Mouse (Mus musculus): ENCODE data around the gene Cpm.
A peak's percentile ranks its signal among the peaks of the same experiment; 100 is the strongest.

The Cpm gene

DNA sequence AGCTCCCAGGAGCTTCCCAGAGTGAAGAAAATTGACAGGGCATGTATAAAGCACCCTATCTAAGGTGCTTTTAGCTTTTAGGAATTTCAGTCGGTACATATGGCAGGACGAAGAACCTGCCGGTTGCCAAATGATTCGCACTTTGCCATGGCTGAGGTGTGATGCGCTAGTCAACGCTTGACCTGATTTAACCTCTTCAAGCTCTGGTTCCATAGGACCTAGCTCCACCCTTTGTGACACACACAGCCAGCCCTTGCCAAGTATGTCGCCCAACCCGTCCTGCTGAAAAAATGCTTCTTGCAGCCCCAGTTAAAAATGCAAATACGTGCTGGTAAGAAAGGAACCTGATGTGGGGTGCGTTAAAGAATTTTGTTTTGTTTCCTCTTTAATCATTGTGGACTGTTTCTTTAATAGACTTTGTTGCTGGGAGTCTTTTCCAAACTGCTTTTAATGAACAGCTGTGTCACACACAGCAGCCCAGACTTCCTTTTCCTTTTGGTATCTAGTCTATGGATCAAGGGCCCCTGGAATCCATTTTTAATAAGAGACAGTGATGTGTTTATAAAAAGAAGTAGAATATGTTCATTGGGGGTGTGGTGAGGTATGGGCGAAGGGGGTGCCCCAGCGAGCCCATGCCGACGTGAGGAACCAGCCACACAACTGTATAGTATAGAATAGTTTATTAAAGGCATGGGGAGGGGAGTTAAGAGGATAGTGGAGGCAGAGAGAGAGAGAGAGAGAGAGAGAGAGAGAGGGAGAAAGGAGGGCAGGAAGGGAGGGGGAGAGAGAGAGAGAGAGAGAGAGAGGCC lies 34.0 kb downstream of the Cpm start:
- DNase-seq (ENCODE audit: low spot score in 2 of 2), result no peak

DNA sequence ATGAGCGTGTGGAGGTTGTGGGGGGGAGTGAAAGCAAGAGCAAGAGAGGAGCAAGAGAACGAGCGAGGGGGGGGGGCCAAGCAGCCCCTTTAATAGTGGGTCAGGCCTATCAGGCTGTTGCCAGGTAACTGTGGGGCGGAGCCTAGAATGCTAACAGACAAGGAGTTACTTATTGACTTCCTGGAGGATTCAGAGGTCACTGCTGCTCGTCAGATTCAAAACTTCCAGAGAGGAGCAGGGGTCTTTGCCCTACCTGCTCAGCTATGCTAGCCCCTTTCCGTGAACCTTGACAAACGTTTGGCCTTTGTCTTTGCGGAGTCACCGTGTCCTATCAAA lies 34.5 kb downstream of the Cpm start:
- DNase-seq (ENCODE audit: low spot score in 2 of 2), result no peak

DNA sequence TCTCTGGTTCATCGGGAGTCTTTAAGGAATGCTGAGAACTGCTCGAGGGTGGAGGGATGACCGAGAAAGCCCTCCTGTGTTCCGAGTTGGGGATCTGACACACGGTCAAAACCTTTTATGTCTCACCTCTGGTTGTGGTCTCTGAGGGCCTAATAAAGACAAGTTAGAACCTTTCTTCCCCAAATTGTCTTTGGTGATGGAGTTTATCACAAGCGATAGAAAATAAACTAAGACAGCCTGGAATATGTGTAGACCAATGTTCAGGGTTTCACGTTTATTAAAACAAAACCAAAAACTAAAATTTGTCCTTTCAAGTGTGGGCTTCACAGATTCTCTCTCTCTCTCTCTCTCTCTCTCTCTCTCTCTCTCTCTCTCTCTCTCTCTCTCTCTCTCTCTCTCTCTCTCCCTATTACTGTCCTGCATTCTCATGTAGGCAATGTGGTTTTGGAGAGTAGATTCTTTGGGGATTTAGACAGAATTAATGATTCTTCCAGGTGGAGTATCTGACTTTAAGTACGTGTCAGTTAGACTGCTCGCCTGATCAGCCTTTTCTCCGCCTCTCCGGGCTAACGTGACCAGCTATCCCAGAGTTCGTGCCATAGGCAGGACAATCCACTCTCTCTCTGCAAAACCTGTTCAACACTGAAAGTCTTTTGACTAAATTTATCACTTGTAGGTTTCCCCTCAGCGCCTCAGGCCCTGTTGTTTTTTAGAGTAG lies 35.1 kb downstream of the Cpm start:
- DNase-seq (ENCODE audit: low spot score in 2 of 2), result no peak

DNA sequence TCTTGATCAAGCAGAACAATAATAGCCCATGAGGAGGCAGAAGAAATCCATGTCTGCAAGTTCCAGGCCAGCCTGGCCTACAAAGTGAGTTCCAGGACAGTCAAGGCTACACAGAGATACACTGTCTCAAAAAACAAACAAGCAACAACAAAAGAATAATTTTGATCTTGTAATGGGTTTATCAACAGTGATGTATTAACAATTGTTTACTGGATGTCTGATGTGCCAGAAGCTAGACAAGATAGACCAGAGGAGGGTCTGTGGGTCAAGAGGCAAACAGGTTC lies 35.6 kb downstream of the Cpm start:
- no peak for DNase-seq (ENCODE audit: low spot score in 2 of 2)

DNA sequence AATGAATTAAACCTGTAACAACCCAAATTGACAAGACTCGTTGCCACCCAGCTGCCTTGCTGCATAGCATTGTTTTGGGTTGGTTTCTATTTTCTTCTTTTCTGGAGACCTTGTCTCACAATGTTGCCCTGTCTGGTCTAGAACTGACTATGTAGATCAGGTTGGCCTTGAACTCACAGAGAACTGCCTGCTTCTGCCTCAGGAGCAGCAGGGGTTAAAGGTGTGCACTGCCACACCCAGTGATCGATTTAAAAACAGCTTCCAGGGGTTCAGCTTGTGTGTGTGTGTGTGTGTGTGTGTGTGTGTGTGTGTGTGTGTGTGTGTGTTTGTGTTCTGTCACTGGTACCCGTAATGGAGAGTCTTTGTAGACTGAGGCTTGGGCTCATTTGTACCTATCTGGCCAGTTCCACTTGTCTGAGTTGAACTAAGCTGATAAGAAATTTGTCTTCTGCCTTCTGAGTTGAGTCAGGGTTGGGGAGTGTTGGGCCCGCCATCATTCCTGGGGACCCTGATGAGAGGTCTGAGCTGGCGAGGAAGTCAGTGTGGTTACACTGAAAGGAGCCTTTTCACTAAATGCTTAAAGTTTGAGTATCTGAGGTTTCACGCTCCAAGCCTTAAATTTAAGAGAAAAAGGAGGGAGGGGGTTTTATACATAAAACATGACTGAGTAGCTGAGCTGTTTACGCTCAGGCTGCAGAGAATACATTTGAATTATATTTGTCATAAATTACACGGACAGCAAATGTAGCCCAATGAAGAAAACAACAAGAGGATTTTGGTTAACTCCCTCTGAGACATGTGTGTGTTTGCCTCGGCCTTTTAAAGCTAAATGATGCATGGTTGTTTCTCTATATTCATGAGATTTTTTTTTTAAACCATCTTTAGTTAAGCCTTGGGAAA lies 36.3 kb downstream of the Cpm start:
- DNase-seq (ENCODE audit: low spot score in 2 of 2), result no peak

DNA sequence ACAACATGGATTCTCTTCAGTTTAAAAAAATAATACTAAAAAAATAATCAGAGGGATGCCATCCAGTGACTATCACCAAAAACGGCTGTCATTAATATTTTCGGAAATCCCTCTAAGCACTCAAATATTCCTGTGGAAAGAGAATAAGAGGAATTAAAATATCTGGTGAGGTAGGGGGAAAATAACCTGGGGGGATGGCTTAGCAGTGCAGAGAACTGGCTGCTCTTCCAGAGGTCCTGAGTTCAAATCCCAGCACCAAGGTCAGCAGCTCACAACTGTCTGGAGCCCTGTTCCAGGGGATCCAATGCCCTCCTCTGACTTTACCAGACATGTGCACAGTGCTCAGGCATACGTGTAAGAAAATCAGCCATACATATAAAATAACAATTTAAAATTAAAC lies 37.1 kb downstream of the Cpm start:
- DNase-seq (ENCODE audit: low spot score in 2 of 2), result no peak

DNA sequence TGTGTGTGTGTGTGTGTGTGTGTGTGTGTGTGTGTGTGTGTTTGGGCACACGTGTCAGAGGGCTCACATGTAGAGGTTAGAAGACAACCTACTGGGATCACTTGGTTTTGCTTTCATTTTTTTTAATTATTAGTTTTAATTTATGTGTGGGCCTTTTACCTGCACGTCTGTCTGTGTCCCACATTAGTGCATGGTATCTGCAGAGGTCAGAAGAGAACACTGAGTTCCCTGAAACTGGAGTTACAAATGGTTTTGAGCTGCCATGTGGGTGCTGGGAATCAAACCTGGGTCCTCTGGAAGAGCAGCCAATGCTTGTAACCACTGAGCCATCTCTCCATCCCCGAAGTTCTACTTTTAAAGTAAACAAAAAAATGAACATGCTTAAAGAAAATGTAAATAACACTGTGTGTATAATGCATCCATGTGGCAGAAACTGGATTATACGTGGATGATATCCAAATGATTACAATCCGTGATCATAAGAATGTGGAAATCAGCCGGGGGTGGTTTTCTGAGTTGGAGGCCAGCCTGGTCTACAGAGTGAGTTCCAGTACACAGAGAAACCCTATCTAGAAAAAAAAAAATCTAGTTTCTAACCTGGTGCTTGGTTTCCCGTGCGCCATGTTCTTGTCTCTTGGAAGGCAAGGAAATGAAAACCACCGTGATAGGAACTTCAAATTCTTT lies 37.8 kb downstream of the Cpm start:
- no peak for DNase-seq (ENCODE audit: low spot score in 2 of 2)

DNA sequence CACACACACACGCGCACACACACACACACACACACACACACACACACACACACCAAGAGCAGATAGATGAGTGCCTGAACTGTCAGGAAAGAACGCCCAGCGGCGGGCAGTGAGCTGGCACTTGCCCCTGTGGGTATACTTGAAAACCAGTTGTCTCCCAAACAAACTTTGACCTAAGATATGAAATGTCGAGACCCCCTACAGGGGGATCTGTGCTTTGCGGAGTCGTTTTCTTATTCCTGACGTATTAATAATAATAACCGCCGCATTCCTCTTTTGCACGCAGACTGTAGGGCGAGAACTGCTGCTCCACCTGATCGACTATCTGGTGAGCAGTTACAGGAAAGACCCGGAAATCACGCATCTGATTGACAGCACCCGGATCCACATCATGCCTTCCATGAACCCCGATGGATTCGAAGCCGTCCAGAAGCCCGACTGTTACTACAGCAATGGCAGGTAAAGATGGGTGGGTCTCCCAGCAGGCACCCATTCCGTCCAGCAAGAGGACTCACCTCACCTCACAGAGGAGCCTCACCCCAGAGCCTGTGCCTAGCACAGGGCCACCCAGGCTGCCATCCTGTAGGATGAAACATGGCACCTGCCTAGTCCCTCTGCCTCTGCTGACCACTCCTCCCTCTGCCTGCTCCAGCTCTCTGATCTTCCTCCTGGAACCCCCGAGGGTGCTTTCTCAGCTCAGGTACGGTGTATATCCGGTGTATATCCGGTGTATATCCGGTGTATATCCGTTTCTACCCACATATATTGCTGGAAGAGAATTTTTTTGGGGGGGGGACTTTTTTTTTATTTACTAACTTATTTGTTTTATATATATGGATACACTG lies 38.6 kb downstream of the Cpm start:
- no peak for DNase-seq (ENCODE audit: low spot score in 2 of 2)

DNA sequence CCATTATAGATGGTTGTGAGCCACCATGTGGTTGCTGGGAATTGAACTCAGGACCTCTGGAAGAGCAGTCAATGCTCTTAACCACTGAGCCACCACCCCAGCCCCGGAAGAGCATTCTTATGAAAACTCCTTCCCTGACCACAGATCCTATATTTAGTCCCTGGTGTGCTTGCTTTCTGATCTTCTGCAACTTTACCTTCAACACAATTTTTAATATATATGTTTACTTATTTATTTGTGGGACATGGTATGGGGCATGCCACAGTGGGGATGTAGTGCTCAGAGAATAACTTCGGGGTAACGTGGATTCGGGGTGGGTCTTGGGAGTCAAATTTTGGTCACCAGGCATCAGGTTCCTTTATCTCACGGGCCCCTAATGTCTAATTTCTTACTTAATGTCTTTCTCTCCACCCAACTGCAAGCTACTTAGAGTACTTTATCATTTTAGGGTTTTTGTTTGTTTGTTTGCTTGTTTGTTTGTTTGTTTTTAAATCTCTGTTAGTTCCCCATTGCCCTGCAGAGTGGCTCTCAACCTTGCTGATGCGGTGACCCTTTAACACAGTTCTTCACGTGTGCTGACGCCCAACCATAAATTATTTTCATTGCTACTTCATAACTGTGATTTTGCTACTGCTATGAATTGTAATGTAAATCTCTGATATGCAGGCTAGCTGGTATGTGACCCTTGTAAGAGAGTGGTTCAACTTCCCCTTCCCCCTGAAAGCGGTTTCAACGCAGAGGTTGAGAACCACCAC lies 39.4 kb downstream of the Cpm start:
- DNase-seq (ENCODE audit: low spot score in 2 of 2), result no peak

DNA sequence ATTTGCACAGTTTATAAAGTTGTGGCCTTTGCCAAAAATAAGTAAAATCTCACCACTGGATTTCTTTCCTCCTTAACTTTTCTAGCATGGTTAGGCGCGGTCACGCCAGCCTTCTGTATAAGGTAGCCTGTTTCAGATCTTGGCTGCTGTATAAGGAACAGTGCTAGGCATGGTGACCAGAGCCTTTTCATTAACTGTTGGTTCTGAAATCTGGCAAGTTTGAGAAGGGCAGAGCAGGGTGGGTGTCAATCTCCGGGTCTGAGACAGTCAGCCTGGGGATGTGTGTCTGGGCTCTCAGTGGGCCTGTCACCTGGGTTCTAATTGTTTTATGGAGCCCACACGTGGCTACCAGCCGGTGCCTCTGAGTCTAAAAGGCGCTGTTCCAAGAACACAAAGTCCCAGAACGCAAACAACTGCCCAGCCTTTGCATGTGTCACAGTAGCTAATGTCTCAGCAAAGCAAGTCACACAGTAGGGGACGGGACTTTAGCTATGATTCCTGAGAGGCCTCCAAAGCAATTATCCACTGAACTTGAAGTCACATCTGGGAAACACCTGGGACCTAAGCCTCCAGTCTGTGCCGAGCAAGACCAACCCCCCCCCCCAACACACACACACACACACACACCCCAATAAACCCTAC lies 40.3 kb downstream of the Cpm start:
- DNase-seq (ENCODE audit: low spot score in 2 of 2), result no peak

DNA sequence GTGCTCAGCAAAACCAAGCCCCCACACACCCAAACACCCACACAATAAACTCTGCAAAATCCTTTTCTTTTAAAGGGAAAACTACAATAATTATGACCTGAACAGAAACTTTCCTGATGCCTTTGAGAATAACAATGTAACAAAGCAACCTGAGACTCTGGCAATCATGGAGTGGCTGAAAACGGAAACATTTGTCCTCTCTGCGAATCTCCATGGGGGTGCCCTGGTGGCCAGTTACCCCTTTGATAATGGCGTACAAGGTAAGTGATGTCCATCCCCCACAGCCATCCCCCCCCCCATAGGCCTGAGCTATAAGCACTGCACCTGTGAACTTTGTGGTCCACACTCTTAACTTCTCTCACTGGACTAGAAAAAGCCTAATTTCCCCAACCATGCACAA lies 40.8 kb downstream of the Cpm start:
- DNase-seq (ENCODE audit: low spot score in 2 of 2), result no peak

DNA sequence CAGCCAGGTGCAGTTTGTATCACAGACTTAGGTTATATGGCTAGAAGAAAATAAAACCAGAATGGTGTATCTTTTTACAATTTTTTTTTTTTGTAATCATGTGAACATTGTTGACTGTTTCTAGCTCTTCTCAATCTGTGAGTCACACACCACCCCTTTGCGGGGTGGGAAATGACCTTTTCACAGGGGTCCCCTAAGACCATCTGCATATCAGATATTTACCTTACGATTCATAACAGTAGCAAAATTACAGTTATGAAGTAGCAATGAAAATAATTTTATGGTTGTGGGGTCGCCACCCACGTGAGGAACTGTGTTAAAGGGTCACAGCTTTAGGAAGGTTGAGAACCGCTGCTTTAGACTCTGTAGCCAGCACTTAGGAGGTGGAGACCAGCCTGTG lies 41.5 kb downstream of the Cpm start:
- DNase-seq (ENCODE audit: low spot score in 2 of 2), result no peak

DNA sequence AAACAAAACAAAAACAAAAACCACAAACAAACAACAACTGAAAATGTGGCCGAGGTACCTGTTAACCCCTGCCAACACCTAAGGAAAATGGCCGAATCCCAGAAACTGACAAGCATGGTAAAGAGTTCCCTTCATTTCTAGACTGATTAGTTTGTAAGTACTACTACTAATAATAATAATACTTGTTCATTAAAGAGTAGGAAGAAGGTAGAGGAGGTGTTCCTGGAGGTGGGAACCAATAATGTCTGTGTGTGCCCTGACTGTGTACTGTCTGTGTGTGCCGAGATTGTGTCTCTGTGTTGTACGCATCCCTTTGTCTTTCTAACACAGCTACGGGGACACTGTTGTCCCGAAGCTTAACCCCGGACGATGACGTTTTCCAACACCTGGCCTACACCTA lies 42.0 kb downstream of the Cpm start:
- no peak for DNase-seq (ENCODE audit: low spot score in 2 of 2)

DNA sequence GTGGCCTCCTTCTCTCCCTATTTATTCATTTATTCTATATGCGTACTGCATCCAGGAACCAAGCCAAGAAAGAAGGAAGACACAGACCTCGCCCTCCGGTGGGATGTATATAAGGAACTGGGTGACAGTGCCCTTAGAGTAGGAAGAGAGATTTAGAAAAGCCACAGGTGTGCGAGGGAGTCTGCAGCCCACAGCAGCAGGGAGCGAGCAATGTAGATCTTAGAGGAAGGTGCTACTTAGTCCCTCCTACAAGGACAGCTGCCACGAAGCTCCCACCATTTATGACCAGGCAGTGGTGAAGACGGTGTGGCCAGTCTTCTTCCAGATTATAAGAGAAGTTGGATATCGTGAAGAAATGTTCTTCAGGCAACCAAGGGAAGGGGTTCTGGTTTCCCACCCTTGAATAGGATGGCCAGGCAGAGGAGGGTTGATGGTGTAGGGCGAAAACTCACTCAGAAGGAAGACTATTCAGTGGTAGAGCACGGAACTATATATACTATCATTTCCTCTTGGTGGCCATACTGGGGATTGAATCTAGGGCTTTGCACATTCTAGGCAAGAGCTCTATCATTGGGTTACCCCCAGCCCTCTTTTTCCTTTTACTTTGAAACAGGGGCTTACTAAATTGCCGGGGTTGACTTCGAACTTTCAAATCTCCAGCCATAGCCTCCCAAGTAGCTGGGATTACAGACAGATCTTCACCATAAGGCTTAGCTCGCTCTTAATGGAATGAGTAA lies 42.8 kb downstream of the Cpm start:
- DNase-seq (ENCODE audit: low spot score in 2 of 2), result no peak

DNA sequence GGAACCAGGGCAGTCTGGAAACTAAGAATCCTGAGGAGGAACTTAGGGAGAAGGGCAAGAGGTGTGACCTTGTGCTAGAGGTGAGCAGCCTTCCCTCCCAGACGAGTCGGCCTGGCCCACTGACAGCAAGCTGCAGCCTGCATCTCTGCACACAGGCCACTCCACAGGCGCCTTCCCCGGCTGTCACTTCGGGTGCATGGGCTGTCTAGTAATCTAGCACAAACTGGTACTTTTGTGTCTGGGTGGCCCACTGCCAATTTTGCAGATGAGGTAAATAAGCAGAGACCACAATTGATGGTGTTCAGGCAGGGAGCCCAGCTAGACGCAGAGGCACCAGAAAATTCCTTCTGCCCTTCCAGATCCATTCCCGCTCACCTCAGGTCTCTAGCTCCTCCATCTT lies 43.4 kb downstream of the Cpm start:
- peak in 1 of 2 experiments; percentile 14 for DNase-seq (ENCODE audit: low spot score in 2 of 2)

DNA sequence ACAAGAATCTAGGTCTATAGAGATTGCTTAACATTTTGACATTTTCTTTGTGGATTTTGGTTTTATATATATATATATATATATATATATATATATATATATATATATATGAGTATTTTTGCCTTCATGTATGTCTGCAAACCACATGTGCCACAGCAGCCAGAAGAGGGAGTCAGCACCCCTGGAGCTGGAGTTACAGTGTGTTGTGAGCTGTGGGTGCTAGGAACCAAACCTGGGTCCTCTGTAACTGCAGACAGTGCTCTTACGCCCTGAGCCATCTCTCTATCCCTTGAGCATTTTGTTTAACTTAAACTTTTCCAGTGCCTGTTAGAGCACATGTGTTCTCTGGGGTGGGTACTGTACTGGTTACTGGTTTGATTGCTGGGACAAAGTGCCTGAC lies 44.6 kb downstream of the Cpm start:
- no peak for DNase-seq (ENCODE audit: low spot score in 2 of 2)

DNA sequence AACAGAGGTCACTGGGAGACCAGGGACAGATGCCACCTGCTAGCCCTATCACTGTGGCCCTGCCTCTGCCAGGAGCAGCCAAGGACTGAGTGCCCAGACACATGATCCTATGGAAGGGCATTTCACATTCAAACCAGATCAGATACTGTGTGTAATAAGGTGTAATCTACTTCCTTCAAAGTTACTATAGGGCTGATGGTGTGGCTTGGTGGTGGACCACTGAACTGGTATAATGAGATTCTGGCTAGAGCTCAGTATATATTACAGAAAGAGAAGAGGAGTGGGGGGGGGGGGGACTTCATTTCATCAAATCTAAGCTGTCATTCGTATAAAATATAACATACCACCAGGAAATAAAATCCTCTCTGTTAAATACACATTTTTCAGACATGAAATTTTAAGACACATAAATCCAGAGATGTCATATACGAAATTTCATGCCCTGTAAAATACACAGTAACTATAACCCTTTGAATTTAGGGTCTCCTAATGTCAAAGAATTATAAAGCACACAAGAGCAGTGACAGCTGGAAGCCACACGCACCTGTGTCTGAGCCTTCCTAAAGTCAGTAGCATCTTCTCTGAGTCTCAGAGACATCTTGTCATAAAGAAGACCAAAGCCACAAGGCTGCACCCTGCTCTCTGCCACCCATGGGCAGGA lies 45.2 kb downstream of the Cpm start:
- no peak for DNase-seq (ENCODE audit: low spot score in 2 of 2)

DNA sequence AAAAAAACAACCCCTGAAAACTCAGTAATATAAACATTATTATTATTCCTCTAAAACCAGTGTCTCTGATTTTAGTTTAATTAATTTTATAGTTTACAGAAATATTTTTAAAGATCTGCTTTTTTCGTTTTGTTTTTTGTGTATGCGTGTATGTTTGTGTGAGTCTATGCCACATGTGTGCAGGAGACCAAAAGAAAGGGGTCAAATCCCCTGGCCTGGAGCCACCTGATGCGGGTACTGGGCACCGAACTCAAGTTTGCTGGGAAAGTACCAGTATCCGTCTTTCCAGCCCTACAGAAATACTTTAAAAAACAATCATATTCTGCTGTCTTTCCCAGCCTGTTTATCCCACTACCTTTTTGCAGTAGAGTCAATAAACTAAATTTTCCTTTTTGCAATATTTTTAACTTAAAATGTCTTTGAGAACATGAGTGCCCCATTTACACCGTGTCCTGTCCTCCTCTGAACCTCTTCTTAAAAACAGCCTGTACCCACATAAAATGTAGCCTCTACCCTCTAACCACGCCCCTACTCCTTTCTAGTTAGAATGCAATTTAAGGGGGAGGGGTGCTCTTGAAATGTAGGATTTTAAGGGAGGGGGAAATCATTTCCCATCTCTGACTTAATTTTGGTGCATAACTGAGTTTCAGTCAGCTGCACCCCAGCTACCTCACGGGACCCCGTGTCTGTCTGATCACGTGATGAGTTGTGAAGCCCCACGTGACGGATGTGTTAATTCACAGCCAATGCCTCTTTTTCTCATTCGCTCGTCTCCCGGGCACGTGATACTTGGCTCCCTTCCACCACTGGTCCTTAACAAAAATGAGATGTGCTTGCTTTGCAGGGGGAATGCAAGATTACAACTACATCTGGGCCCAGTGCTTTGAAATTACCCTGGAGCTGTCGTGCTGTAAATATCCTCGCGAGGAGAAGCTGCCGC lies 46.1 kb downstream of the Cpm start:
- DNase-seq (ENCODE audit: low spot score in 2 of 2), result peak; percentile 69 to 87
